Mouse (Mus musculus): ENCODE data around the gene Zfp219. TPM values are rescaled to one million over a fixed set of nuclear protein-coding genes. Genes with fewer than 3 reads are reported as not detected.
A peak's percentile ranks its signal among the peaks of the same experiment; 100 is the strongest.

Zfp219 gene
- total and polyA plus RNA-seq, 2 experiments from 2014 or later: 13.9 to 51.6 TPM

GRCm38 (mm10) chr14:52006241-52006640 lies 14.3 kb downstream of the Zfp219 start:
- H3K9me3 ChIP-seq (replicated peaks; ENCODE audit: control insufficient read depth, low read length): no peaks in the 10 kb centered on the region
- H3K9ac ChIP-seq (replicated peaks; ENCODE audit: low read depth, low read length): no peak overlapping the region
- ATAC-seq (ENCODE audit: insufficient read depth, low read depth) (peak; percentile 43; the same call in 1 of the 2 replicates), DNase-seq (ENCODE audit: low spot score) (peak; percentile 37)
- peak overlapping the region; percentile 20; the same call in 1 of the 2 replicates for H3K4me2 ChIP-seq (ENCODE audit: low read depth, low read length)
- peaks cover 18% of the 10 kb centered on the region for H3K4me1 ChIP-seq (ENCODE audit: control insufficient read depth, insufficient read depth)
- TF ChIP-seq CTCF (IDR thresholded peaks at IDR 0.05; ENCODE audit: low read depth) (peak; percentile 48), EP300 (IDR thresholded peaks at IDR 0.05; ENCODE audit: low read depth) (no peak)
- 41% methylated on average over 8 of the region's 8 CpGs for WGBS
- H3K27me3 ChIP-seq (ENCODE audit: control insufficient read depth, insufficient read depth, low read length): no peaks in the 10 kb centered on the region
- H3K36me3 ChIP-seq (replicated peaks; ENCODE audit: control insufficient read depth, insufficient read depth, low read length): peaks cover 70% of the 10 kb centered on the region
- no peak overlapping the region for H3K4me3 ChIP-seq (ENCODE audit: low read depth, low read length)
- H3K27ac ChIP-seq (ENCODE audit: low read depth): no peak overlapping the region

DNA sequence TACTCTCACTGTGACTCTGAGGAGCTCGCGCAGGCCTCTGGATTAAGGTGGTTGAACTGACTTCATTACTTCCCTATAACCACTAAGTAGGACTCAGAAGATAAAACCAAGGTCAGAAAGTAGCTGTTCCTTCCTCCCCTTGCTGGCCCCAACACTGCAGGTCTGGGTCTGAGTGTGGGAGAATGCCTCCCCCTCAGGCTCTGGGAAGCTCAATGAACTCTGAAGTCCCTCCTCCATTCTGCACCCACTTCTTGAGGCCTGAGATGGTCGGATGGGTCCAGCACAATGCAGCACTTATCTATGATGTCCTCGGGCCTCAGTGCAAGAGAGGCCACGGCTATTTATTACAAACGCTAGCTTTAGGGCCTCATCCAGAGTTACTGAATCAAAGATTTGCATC lies 14.9 kb downstream of the Zfp219 start:
- H3K4me2 ChIP-seq (ENCODE audit: low read depth, low read length): no peak overlapping the region
- H3K27ac ChIP-seq (ENCODE audit: low read depth): no peak overlapping the region
- H3K9me3 ChIP-seq (replicated peaks; ENCODE audit: control insufficient read depth, low read length): no peaks in the 10 kb centered on the region
- 42% methylated on average over 6 of the region's 6 CpGs for WGBS
- H3K4me3 ChIP-seq (ENCODE audit: low read depth, low read length): no peak overlapping the region
- no peaks in the 10 kb centered on the region for H3K27me3 ChIP-seq (ENCODE audit: control insufficient read depth, insufficient read depth, low read length)
- no peak for DNase-seq (ENCODE audit: low spot score)
- H3K9ac ChIP-seq (replicated peaks; ENCODE audit: low read depth, low read length): no peak overlapping the region
- TF ChIP-seq CTCF (IDR thresholded peaks at IDR 0.05; ENCODE audit: low read depth) (no peak), EP300 (IDR thresholded peaks at IDR 0.05; ENCODE audit: low read depth) (no peak)
- H3K36me3 ChIP-seq (replicated peaks; ENCODE audit: control insufficient read depth, insufficient read depth, low read length): peaks cover 71% of the 10 kb centered on the region
- peaks cover 14% of the 10 kb centered on the region for H3K4me1 ChIP-seq (ENCODE audit: control insufficient read depth, insufficient read depth)
- ATAC-seq (ENCODE audit: insufficient read depth, low read depth): no peak

DNA sequence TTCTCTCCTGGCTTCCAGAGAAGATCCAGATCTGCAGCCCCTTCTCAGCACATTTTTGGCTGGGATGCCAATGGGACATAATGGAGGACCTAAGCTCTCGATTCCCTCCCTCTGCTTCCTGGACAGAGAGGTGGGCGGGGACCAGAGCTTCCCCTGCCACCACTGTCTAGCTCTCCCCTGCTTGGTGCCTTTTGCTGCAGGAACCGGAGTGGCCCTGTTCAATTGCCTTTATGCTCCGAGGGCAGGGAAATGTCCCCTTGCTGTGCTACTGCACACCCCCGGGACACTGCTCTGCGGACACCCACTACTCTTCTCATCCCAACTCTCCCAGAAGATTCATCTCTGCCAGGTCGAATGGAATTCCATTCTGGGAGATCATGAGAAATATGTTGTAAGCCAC lies 15.4 kb downstream of the Zfp219 start:
- peaks cover 10% of the 10 kb centered on the region; the same call in 1 of the 2 replicates for H3K4me1 ChIP-seq (ENCODE audit: control insufficient read depth, insufficient read depth)
- DNase-seq (ENCODE audit: low spot score) (no peak), ATAC-seq (ENCODE audit: insufficient read depth, low read depth) (no peak)
- no peak overlapping the region for H3K4me3 ChIP-seq (ENCODE audit: low read depth, low read length)
- H3K27ac ChIP-seq (ENCODE audit: low read depth): no peak overlapping the region
- no peak overlapping the region for H3K4me2 ChIP-seq (ENCODE audit: low read depth, low read length)
- H3K9ac ChIP-seq (replicated peaks; ENCODE audit: low read depth, low read length): no peak overlapping the region
- no peak for TF ChIP-seq EP300 (IDR thresholded peaks at IDR 0.05; ENCODE audit: low read depth)
- no peak for TF ChIP-seq CTCF (IDR thresholded peaks at IDR 0.05; ENCODE audit: low read depth)
- 57% methylated on average over 7 of the region's 7 CpGs for WGBS
- H3K9me3 ChIP-seq (replicated peaks; ENCODE audit: control insufficient read depth, low read length): no peaks in the 10 kb centered on the region
- peaks cover 76% of the 10 kb centered on the region for H3K36me3 ChIP-seq (replicated peaks; ENCODE audit: control insufficient read depth, insufficient read depth, low read length)
- no peaks in the 10 kb centered on the region for H3K27me3 ChIP-seq (ENCODE audit: control insufficient read depth, insufficient read depth, low read length)

GRCm38 (mm10) chr14:52003981-52004495 lies 16.5 kb downstream of the Zfp219 start:
- Histone ChIP-seq H3K4me3 (ENCODE audit: low read depth, low read length) (no peak overlapping the region), H3K4me1 (ENCODE audit: control insufficient read depth, insufficient read depth) (peaks cover 7% of the 10 kb centered on the region; the same call in 1 of the 2 replicates)
- DNase-seq (ENCODE audit: low spot score): no peak

DNA sequence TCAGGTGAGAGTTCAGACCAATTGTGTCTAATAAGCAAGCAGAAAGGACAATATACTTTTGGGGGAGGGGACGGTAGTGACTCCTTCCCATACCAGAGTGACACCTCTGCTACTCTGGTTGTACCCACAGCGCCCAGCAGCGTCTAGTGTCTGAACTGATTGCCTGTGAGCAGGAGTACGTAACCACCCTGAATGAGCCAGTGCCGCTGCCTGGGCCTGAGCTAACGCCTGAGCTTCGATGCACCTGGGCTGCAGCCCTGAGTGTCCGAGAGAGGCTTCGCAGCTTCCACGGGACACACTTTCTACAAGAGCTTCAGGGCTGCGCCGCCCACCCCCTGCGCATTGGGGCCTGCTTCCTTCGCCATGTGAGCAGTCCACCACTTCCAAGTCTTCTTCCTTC lies 23.1 kb downstream of the Zfp219 start:
- no peak for TF ChIP-seq EP300 (IDR thresholded peaks at IDR 0.05; ENCODE audit: low read depth)
- no peak for TF ChIP-seq CTCF (IDR thresholded peaks at IDR 0.05; ENCODE audit: low read depth)
- H3K4me2 ChIP-seq (ENCODE audit: low read depth, low read length): no peak overlapping the region
- no peak overlapping the region for H3K27ac ChIP-seq (ENCODE audit: low read depth)
- DNase-seq (ENCODE audit: low spot score) (no peak), ATAC-seq (ENCODE audit: insufficient read depth, low read depth) (no peak)
- no peak overlapping the region for H3K9ac ChIP-seq (replicated peaks; ENCODE audit: low read depth, low read length)
- H3K9me3 ChIP-seq (replicated peaks; ENCODE audit: control insufficient read depth, low read length): no peaks in the 10 kb centered on the region
- no peaks in the 10 kb centered on the region for H3K4me1 ChIP-seq (ENCODE audit: control insufficient read depth, insufficient read depth)
- 90% methylated on average over 14 of the region's 14 CpGs for WGBS
- H3K36me3 ChIP-seq (replicated peaks; ENCODE audit: control insufficient read depth, insufficient read depth, low read length): peaks cover 83% of the 10 kb centered on the region
- H3K4me3 ChIP-seq (ENCODE audit: low read depth, low read length): no peak overlapping the region
- no peaks in the 10 kb centered on the region for H3K27me3 ChIP-seq (ENCODE audit: control insufficient read depth, insufficient read depth, low read length)

More at GRCm38 (mm10) chr14:52003981-52004495, 16.5 kb downstream of the Zfp219 start:
- no peak overlapping the region for H3K9ac ChIP-seq (replicated peaks; ENCODE audit: low read depth, low read length)
- peaks cover 77% of the 10 kb centered on the region for H3K36me3 ChIP-seq (replicated peaks; ENCODE audit: control insufficient read depth, insufficient read depth, low read length)
- TF ChIP-seq EP300 (IDR thresholded peaks at IDR 0.05; ENCODE audit: low read depth) (no peak), CTCF (IDR thresholded peaks at IDR 0.05; ENCODE audit: low read depth) (no peak)
- no peak for ATAC-seq (ENCODE audit: insufficient read depth, low read depth)
- no peak overlapping the region for H3K4me2 ChIP-seq (ENCODE audit: low read depth, low read length)
- 50% methylated on average over 16 of the region's 16 CpGs for WGBS
- H3K27ac ChIP-seq (ENCODE audit: low read depth): no peak overlapping the region
- no peaks in the 10 kb centered on the region for H3K27me3 ChIP-seq (ENCODE audit: control insufficient read depth, insufficient read depth, low read length)
- no peaks in the 10 kb centered on the region for H3K9me3 ChIP-seq (replicated peaks; ENCODE audit: control insufficient read depth, low read length)

DNA sequence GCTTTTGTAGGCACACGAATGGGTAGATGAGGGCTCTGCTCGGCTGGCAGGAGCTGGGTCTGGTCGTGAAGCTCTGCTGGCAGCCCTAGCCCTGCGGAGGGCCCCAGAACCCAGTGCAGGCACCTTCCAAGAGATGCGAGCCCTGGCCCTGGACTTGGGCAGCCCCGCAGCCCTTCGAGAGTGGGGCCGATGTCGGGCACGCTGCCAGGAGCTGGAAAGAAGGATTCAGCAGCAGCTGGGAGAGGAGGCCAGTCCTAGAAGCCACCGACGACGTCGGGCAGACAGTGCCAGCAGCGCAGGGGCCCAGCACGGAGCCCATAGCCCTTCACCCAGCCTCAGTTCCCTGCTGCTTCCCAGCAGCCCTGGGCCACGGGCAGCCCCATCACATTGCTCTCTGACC lies 23.7 kb downstream of the Zfp219 start:
- Histone ChIP-seq H3K9ac (replicated peaks; ENCODE audit: low read depth, low read length) (no peak overlapping the region), H3K4me2 (ENCODE audit: low read depth, low read length) (no peak overlapping the region), H3K4me1 (ENCODE audit: control insufficient read depth, insufficient read depth) (no peaks in the 10 kb centered on the region), H3K9me3 (replicated peaks; ENCODE audit: control insufficient read depth, low read length) (no peaks in the 10 kb centered on the region), H3K27ac (ENCODE audit: low read depth) (no peak overlapping the region), H3K36me3 (replicated peaks; ENCODE audit: control insufficient read depth, insufficient read depth, low read length) (peaks cover 83% of the 10 kb centered on the region), H3K27me3 (ENCODE audit: control insufficient read depth, insufficient read depth, low read length) (no peaks in the 10 kb centered on the region), H3K4me3 (ENCODE audit: low read depth, low read length) (no peak overlapping the region)
- no peak for DNase-seq (ENCODE audit: low spot score)
- no peak for TF ChIP-seq EP300 (IDR thresholded peaks at IDR 0.05; ENCODE audit: low read depth)
- TF ChIP-seq CTCF (IDR thresholded peaks at IDR 0.05; ENCODE audit: low read depth): no peak
- peak; percentile 45; the same call in 1 of the 2 replicates for ATAC-seq (ENCODE audit: insufficient read depth, low read depth)
- 50% methylated on average over 17 of the region's 17 CpGs for WGBS

Data from heart, postnatal 0 days (tissue).